Mouse (Mus musculus) embryonic fibroblast, embryonic 13.5 days (primary cell): ENCODE results near the gene Kif11. TPM values are rescaled to one million over a fixed set of nuclear protein-coding genes. Genes with fewer than 3 reads are reported as not detected.

ENCODE experiments used
- H3K27ac ChIP-seq: 2 replicates; pipeline ENCODE4 v1.5.1; 2012; ENCODE audit warnings: low read length, control low read depth, inconsistent platforms; ENCODE audit not compliant: insufficient read depth
- H3K4me1 ChIP-seq: 2 replicates; pipeline ENCODE4 v1.6.1; 2011; ENCODE audit warnings: low read length; ENCODE audit not compliant: control insufficient read depth, insufficient read depth
- H3K4me3 ChIP-seq: 2 replicates; pipeline ENCODE4 v1.5.1; 2011; ENCODE audit warnings: mild to moderate bottlenecking, control low read depth, low read length; ENCODE audit not compliant: insufficient read depth
- CTCF ChIP-seq: IDR thresholded peaks from 2 replicates; pipeline ENCODE4 v1.5.1; 2011; ENCODE audit warnings: mild to moderate bottlenecking, control low read depth, low read length, moderate library complexity, borderline replicate concordance; ENCODE audit not compliant: insufficient read depth
- POLR2A ChIP-seq: IDR thresholded peaks from 2 replicates; pipeline ENCODE4 v1.6.1; 2011; ENCODE audit warnings: low read depth, mild to moderate bottlenecking, control low read depth, low read length, moderate library complexity
- polyA plus RNA-seq: library from polyadenylated mRNA; stranded (reverse); fragments of >200 nt; gene quantifications from 2 replicates; pipeline ENCODE4 v1.2.4, GENCODE M21; 2011; ENCODE audit warnings: low read depth; ENCODE audit not compliant: missing spikeins, insufficient read length

The Kif11 gene
- polyA plus RNA-seq, 1 experiment = 48.6 TPM

- H3K4me3 ChIP-seq = no peak overlapping the region
- H3K4me1 ChIP-seq = no peaks in the 10 kb centered on the region
- TF ChIP-seq CTCF (no peak), POLR2A (no peak)
- no peak overlapping the region for H3K27ac ChIP-seq
Observed at GRCm38 (mm10) chr19:37440708-37441475, 64.7 kb downstream of the Kif11 start.

- no peak overlapping the region for H3K27ac ChIP-seq
- H3K4me1 ChIP-seq = no peaks in the 10 kb centered on the region
- no peak overlapping the region for H3K4me3 ChIP-seq
- TF ChIP-seq CTCF (no peak), POLR2A (no peak)
Observed at GRCm38 (mm10) chr19:37442524-37443286, 66.5 kb downstream of the Kif11 start.

GRCm38 (mm10) chr19:37443631-37444140 is 67.5 kb downstream of the Kif11 start:
- H3K4me3 ChIP-seq = no peak overlapping the region
- H3K27ac ChIP-seq = no peak overlapping the region
- H3K4me1 ChIP-seq = no peaks in the 10 kb centered on the region
- TF ChIP-seq POLR2A (no peak), CTCF (no peak)

GRCm38 (mm10) chr19:37448212-37448611 is 72.0 kb downstream of the Kif11 start:
- Histone ChIP-seq H3K4me1 (no peaks in the 10 kb centered on the region), H3K4me3 (no peak overlapping the region), H3K27ac (no peak overlapping the region)
- TF ChIP-seq POLR2A (no peak), CTCF (no peak)

- Histone ChIP-seq H3K27ac (no peak overlapping the region), H3K4me1 (no peaks in the 10 kb centered on the region), H3K4me3 (no peak overlapping the region)
- TF ChIP-seq POLR2A (no peak), CTCF (no peak)
Observed at GRCm38 (mm10) chr19:37449246-37449645, 73.0 kb downstream of the Kif11 start.

- H3K4me3 ChIP-seq = no peak overlapping the region
- no peaks in the 10 kb centered on the region for H3K4me1 ChIP-seq
- TF ChIP-seq POLR2A (no peak), CTCF (no peak)
- H3K27ac ChIP-seq = no peak overlapping the region
Observed at GRCm38 (mm10) chr19:37455528-37455927, 79.3 kb downstream of the Kif11 start.

- TF ChIP-seq CTCF (no peak), POLR2A (no peak)
- Histone ChIP-seq H3K4me1 (no peaks in the 10 kb centered on the region), H3K27ac (no peak overlapping the region), H3K4me3 (no peak overlapping the region)
Observed at GRCm38 (mm10) chr19:37455961-37456360, 79.8 kb downstream of the Kif11 start.

- H3K27ac ChIP-seq = no peak overlapping the region
- no peaks in the 10 kb centered on the region for H3K4me1 ChIP-seq
- TF ChIP-seq CTCF (no peak), POLR2A (no peak)
- no peak overlapping the region for H3K4me3 ChIP-seq
Observed at GRCm38 (mm10) chr19:37458013-37458412, 81.8 kb downstream of the Kif11 start.

- Histone ChIP-seq H3K4me1 (no peaks in the 10 kb centered on the region), H3K4me3 (no peak overlapping the region), H3K27ac (no peak overlapping the region)
- TF ChIP-seq CTCF = no peak
- TF ChIP-seq POLR2A = no peak
Observed at GRCm38 (mm10) chr19:37466403-37466802, 90.2 kb downstream of the Kif11 start.

- TF ChIP-seq POLR2A (no peak), CTCF (no peak)
- H3K4me1 ChIP-seq = no peaks in the 10 kb centered on the region
- no peak overlapping the region for H3K4me3 ChIP-seq
- H3K27ac ChIP-seq = no peak overlapping the region
Observed at GRCm38 (mm10) chr19:37466978-37467377, 90.8 kb downstream of the Kif11 start.
